Mouse (Mus musculus): ENCODE results near the gene Ssbp3. TPM values are rescaled to one million over a fixed set of nuclear protein-coding genes. Genes with fewer than 3 reads are reported as not detected.

Gene Ssbp3
- total RNA-seq, 2 experiments from 2014 or later, result 160 to 182 TPM

DNA sequence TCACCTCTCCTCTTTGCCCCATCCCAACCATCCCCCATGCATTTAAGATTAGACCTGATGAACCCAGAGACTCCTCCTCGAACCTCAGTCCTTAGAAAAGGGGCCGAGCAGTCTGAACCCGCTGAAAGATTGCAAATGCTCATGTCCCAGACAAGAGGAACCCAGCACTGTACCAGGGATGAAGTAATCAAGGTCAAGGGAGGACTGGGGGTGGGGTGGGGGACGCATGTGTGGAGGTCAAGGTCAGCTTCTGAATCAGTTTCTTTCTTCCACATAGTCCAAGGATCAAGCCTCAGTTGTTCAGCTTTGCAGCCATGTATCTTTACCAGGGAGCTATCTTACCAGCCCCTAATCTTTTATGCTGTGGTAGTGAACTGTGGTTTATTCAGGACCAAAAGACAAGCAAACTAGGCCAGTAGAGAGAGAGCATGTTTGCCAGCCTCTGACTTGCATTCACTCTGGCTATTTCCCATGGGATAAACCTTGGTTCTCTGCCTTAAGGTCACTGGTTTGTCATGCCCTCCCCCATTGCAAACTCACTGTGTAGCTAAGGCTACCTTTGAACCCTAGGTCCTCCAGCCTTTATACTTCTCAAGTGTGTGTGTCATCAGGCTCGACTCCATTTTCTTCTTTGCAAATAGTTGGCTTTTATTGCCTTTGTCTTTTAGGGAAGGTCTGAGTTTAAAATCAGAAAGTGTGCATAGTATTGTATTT, 109.9 kb downstream of the Ssbp3 start:
- intact Hi-C loops (cut with DNase I), result no loop called here
- DNase-seq (ENCODE audit: low spot score in 2 of 2), result no peak

DNA sequence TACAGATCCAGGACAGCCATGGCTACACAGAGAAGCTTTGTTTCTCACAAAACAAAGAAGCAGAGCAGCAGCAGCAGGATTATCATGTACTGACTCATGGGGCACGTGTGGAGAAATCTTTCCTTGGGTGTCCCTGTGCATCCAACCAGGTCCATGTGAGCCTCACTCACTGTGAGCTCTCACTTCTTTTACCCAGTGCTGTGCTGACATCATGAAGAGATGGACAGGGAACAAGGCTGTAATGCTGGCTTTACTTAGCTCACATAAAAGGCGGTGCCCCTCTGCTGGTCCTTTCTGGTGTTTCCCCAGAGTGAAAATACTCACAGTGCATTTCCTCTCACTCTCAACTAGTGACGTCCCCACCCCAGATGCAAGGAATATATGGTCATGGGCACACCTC, 111.0 kb downstream of the Ssbp3 start:
- intact Hi-C loops (cut with DNase I), result no loop called here
- no peak for DNase-seq (ENCODE audit: low spot score in 2 of 2)

DNA sequence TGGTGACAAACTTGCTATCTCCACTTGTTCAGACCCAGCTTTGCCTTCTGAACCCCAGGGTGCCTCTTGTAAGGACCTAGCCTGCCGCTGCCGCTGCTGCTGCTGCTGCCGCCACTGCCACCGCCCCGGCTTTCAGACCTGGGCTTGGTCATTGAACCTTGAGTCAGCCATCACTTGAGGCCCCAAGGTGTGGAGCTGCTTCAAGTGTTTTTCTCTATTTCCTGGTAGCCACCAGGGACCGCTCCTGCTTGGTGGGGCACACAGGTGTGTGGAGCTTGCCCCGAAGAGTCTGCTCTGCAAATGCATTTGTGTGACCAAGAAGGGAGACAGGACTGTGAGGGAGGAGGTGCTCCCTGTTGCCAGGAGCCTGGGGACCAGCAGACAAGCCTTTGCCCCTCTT, 114.4 kb downstream of the Ssbp3 start:
- no peak for DNase-seq (ENCODE audit: low spot score in 2 of 2)
- intact Hi-C loops (cut with DNase I), result no loop called here

DNA sequence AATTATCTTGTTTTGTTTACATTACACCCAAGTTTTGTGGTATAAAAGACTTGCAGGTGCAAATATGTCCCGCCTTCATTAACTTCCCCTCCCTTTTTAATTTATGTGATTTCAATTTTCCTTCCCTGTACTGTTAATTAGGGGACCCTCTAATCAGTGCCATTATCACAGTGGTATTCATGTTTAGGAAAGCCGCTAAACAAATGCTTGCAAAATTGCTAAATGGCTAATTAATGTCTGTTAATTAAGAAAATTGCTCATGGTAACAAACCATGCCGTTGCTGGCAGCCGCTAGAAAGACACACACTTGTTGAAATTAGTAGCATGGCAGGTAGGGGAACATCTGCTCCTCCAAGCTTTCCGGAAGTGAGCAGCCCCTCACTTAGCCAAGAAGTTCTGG, 114.9 kb downstream of the Ssbp3 start:
- no peak for DNase-seq (ENCODE audit: low spot score in 2 of 2)
- intact Hi-C loops (cut with DNase I), result no loop called here

DNA sequence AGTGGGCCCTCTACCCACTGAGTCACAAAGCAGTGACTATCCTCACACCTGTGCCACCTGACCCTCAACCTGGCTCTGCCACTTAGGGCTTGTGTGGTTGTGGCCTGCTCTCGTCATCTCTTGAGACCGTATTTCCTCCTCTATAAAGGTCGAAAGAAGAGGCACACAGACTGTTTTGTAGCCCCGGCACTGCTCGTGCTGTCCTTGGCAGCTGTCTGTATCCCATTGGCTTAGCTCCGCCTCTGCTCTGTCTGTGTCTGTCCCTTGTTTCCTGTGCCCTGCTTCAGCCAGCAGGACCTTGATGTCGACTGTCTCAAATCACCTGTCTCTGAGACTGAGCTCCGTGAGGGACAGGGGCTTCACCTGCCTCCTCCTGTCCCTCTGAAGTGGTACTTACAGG, 116.0 kb downstream of the Ssbp3 start:
- DNase-seq (ENCODE audit: low spot score in 2 of 2), result no peak
- intact Hi-C loops (cut with DNase I), result no loop called here

DNA sequence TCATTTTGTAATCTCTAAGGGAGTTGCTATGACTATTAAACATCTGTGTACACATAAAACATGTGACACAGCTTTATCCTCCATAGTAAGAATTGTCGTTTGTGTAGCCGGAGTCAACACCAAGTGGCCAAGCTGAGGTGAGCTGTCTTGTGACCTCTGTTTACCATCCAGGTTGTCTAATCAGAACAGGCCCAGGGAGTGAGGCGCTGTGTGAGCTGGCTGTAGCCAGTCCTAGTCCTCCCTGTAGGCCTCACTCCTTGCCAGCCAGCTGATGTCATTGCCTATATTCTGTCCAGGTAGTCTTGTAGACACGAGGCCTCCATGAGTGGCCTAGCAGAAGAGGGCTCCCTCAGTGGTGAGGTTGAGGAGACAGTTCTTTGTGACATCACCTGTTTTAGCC, 125.2 kb downstream of the Ssbp3 start:
- intact Hi-C loops (cut with DNase I), result no loop called here
- no peak for DNase-seq (ENCODE audit: low spot score in 2 of 2)

DNA sequence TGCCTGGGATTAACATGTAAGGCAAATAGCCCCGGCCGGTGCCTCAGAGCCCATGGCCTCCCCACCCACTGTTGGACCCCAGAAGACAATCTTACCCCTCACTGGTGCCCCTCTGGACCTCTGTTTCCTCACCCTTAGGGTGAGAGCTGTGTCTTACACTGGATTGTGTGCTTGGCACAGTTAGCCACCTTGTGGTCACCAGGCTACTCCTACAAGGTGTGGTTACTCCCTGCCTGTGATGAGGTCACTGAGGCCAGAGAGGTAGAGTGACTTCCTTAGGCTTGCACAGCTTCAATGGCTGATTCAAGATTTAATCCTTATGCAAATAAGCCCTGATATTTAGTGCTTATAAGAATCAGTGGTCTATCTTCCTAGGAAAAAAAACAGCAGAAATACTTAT, 126.5 kb downstream of the Ssbp3 start:
- no peak for DNase-seq (ENCODE audit: low spot score in 2 of 2)
- intact Hi-C loops (cut with DNase I), result no loop called here

DNA sequence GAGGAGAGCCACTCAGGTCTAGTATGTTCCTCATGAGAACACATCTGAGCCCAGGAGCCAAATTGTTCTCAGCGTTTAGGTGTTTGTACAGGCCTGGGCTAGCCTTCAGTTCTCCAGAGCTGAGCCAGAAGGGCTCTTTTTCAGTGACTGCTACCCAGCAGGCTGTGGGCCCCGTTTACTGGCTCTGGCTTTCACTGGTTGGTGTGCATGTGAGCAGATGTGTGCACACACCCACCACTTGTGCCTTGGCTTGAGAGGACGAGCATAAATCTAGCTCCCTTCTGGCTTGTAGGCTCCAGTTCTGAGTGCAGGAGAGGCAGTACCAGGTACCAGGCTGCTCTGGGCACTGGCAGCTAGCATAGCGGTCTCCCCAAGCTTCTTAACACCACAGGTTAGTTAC, 127.8 kb downstream of the Ssbp3 start:
- DNase-seq (ENCODE audit: low spot score in 2 of 2), result peak; percentile 34 to 47
- intact Hi-C loops (cut with DNase I), result no loop called here

DNA sequence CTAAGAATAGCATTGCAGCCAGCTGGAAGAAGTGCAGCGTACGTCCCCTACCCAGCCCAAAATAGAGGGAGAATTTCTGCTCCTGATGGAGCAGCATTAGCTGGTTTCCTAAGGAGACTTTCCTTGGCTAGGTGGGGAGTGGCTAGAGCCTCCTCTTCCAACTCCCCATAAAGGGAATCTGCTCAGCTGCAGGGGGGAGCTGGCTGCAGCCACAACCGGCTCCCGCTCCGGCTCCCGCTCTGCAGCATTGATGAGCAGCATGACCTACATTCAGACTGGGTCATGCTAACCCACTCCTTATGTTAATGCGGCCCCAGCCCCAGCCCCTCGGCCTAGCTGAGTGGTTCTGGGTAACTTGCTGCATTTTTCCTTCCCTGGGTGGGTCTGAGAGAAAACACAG, 128.8 kb downstream of the Ssbp3 start:
- peak in 1 of 2 experiments; percentile 33 for DNase-seq (ENCODE audit: low spot score in 2 of 2)
- intact Hi-C loops (cut with DNase I), result no loop called here

DNA sequence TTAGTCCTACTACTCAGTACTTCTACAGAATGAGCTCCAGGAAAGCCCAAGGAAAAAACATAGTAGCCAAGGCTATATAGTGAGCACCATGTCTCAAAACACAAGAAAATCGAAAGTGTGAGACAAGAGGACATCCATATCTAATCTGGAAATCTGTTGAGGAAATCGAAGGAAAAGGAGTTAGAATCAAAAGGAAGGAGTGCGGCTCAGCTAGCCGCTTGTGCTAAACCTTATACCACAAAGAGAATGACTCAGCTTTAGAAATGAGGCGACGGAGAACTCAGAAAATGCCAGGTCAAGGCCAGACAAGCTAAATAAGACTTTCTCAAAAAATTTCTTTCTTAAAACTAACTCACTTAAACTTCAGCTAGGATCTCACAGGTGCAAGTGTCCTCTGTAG, 131.8 kb downstream of the Ssbp3 start:
- no peak for DNase-seq (ENCODE audit: low spot score in 2 of 2)
- intact Hi-C loops (cut with DNase I), result no loop called here

DNA sequence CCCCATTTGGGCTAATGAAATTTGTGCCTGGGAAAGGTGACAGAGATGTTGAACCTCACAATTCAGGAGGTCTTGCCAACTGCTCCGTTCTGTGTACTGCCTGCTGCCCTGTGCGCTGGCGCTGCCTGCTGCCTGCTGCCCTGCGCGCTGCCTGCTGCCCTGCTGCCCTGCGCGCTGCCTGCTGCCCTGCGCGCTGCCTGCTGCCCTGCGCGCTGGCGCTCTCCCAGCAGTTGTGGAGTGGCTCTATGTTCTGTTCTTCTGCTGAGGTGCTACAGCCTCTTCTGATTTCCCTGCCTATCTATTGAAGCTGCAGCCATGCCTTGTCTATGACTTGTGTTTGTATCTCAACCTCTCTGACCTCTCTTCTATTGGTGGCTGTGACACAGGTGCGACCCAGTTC, 134.7 kb downstream of the Ssbp3 start:
- no peak for DNase-seq (ENCODE audit: low spot score in 2 of 2)
- intact Hi-C loops (cut with DNase I), result no loop called here

DNA sequence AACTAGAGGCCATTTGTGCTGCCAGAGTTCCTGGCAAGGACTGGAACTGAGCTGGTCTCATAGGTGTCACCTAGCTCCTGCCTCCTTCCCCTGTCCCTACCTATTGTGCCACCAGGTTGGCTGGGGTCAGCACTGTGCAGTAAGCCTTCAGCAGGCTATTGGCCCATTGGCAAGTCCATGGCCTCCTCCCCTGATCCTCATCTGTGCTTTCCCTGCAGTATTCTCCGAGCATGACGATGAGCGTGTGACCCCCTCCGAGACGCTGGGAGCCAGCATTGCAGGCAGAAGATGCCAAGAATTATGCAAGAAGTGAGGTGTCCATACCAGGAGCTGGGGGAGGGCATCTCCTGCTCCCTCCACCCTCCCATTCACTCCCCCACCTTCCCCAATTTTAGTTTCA, 137.3 kb downstream of the Ssbp3 start:
- no peak for DNase-seq (ENCODE audit: low spot score in 2 of 2)
- intact Hi-C loops (cut with DNase I), result no loop called here

DNA sequence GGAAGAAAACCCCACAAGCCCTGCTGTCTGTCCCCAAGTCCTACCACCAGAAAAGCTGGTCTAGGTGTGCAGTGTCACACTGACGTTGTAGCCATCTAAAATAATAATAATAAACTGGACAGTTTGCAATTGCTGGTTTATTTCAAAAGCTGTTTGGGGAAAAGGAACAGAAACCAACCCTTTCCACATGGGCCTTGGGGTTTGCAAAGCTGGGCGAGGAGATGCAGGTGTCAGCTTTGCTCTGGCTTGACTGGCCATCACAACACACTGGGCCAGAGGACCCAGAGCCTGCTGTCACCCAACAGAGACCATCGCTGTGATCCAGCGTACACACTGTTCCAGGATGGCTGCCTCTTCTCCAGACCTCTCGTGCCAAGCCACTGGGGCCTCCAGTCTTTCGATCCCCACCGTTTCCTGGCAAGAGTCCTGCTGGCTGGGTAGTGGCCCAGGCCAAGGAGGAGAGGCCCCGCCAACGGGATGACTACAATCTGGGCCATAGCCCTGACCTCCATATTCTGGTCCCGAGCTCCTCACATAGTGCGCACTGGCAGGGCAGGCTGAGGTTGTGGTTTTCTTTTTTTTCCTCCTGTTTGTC, 138.2 kb downstream of the Ssbp3 start:
- intact Hi-C loops (cut with DNase I), result no loop called here
- peak in 1 of 2 experiments; percentile 42 for DNase-seq (ENCODE audit: low spot score in 2 of 2)

DNA sequence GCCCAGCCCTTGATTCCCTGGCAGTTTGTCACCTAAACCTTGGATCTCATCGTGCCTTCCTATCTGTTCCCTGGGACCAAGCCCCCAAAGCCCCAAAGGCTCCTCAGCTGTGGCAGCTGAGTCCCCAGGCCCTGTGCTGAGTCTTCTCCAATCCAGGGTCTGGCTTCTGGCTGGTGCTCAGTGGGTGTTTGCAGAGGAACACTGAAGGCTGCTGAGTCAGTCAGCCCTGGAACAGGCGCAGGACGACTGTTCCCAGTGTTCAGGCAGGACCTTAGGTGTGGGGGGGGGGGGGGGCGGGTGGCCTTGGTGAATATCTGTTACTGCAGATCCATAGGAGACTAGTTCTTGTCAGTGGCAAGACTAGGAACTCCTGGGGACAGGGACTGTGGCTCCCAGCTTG, 141.4 kb downstream of the Ssbp3 start:
- no peak for DNase-seq (ENCODE audit: low spot score in 2 of 2)
- intact Hi-C loops (cut with DNase I), result no loop called here

DNA sequence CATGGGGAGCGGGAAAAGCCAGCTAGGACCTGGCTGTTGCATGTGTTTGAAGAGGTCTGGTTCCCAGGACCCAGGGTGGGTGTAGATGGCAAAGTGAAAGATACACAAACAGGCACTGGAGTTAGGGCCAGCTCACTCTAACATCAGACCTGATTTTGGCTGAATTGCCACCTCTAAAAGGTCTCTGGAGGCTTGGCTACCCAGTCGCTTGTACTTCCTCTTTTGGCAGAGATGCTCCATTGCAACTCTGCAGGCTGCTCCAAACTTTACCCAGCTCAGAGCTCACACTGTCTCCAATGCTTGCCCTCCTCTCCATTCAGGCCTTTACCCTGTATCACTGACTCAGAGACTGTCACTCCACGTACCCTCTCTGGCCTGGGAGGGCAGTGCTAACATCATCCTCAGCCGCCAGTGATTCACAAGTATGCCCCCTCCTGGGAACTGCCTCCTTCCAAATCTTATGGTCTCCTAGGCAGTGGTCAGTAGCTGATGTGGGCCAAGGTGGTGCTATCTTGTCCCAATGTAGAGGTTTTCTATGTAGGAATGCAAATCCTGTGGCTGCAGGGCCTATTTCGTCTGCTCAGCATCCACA, 142.6 kb downstream of the Ssbp3 start:
- intact Hi-C loops (cut with DNase I), result no loop called here
- DNase-seq (ENCODE audit: low spot score in 2 of 2), result no peak

DNA sequence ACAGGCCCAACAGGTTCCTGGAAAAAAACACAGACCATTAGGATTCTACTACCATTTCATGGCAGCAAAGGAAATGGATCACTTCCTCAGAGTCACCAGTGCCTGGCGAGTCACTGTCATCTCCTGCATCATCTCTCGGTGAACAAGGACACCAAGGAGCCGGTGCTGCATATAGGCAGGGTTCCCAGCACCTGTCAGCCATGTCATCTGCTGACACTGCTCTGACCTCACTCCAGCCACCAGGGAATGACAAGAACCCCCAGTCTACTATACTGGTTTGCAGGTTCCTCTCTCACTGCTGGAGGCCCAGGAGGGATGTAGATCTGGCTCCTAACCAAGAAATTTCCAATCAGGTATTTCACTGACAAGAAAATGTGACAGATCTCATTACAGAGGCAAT, 145.6 kb downstream of the Ssbp3 start:
- intact Hi-C loops (cut with DNase I), result no loop called here

DNA sequence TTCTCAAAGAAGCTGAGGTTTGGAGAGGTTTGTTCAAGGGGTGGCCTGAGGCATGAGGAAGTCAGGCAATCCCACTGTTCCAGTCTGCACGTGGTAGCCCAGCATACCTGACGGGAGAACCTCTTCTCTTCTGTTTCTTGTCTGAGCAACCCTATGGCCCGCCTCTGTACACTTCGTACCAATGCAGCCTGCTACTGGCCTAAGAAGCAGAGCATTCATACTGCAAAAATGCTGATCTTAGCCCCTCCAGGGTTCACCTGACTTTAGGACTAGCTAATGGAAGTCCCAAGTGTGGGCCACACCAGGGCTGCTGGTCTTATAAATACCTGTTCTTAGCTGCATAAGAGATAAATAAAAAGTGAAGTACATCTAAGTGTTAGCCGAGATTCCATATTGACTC, 147.8 kb downstream of the Ssbp3 start:
- DNase-seq (ENCODE audit: low spot score in 2 of 2), result no peak
- intact Hi-C loops (cut with DNase I), result no loop called here

More for the DNA sequence above, 145.6 kb downstream of the Ssbp3 start:
- no peak for DNase-seq (ENCODE audit: low spot score in 2 of 2)

DNA sequence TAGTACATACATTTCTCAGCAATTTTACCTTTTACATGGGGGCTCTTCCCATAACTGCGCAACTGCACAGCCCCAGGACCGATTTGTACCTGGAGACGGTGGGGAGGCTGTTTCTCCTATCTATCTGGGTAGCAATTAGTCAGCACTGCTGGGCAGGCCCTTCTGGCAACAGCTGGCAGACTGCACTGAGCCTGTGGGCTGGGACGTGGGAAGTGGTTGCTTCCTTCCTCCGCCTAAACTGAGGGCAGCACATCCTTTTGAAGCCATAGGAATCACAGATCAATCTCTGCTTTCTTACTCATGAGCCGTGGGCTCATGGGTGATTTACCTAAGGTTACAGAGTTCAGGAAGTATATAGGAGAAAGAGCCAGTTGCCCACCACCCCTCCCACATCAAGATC, 148.3 kb downstream of the Ssbp3 start:
- intact Hi-C loops (cut with DNase I), result no loop called here
- DNase-seq (ENCODE audit: low spot score in 2 of 2), result no peak

DNA sequence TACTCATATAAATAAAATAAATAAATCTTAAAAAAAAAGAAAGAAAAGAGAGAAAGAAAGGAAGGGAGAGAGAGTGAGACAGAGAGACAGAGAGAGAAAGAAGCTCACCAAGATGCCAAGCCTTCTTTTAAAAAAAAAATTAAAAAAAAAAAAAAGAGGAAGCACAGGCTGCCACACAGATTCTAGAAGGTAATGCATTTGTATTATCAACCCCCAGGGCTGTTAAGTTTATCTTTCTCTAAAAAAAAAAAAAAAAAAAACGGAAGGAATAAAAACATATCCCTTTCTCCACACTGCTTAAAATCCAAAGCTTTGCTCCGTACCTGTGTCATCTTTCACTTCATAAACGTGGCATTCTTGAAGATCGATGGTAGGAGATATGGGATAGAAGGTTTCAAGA, 151.1 kb downstream of the Ssbp3 start:
- DNase-seq (ENCODE audit: low spot score in 2 of 2), result no peak
- intact Hi-C loops (cut with DNase I), result no loop called here

DNA sequence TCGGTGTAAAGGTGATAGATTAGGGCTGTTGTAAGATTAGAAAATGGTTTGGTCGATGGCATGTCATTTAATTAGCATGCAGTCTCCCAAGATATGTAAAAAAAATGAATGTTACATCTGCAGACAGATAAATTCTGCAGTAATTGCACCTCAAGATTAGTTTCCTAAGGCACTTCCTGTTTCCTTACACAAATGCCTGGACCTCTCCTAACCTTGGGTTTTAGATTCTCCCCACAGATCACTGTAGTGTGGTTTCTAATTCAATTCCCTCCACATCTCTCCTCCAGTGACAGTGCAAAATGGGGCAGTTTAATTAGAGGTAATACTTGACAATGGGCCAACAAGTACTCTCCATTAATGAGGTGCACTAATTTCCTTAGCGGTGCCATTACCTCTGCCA, 152.7 kb downstream of the Ssbp3 start:
- intact Hi-C loops (cut with DNase I), result no loop called here
- no peak for DNase-seq (ENCODE audit: low spot score in 2 of 2)

DNA sequence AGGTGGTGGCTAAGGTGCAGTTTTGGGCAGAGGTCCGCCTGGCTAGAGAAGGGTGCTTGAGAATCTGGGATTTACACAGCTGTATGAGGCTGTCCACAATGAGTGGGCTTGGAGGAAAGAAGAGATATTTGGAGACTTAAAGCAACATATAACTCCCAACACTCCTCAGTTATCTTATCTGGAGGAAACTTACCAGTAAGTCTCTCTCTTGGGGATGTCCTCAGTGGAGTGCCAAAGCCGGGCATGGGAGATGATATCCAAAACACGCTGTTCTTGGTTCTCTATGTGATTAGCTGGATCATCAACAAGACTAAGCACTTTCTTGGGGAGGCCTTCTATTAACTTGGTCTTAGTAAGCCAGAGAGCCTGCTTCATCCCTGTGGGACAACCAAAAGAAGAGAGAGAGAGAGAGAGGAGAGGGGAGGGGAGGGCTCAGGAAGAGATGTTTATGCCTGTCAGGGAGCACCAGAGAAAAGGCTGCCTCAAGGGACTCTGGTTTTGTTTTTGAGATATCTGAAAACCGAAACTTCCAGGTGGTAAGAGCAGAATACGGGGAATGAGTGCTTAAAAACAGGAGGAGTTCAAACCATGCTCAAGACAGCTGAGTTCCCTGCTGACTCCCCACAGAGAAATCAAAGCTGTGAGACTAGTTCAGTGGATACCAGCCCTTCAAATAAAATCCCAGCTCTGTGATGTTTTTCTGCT, 154.0 kb downstream of the Ssbp3 start:
- no peak for DNase-seq (ENCODE audit: low spot score in 2 of 2)
- intact Hi-C loops (cut with DNase I), result loop anchor here (5.0 kb wide), 2 partner anchors 98 to 152 kb away; partner anchors contain the start of gene Ssbp3
